Mouse (Mus musculus) brown adipose tissue, adult 24 weeks (tissue): ENCODE measurements around the gene Rhou. TPM values are rescaled to one million over a fixed set of nuclear protein-coding genes. Genes with fewer than 3 reads are reported as not detected.
"Not testable (repeated sequence)": the region's sequence is repeated elsewhere in the genome, so short reads cannot be mapped to it uniquely, and the experiment has no call there.

Experiments
- H3K27ac ChIP-seq: fragments of 200-500 bp; replicated peaks from 2 replicates; pipeline ENCODE4 v1.5.1; 2012; ENCODE audit warnings: low read depth, mild to moderate bottlenecking, low read length
- H3K4me1 ChIP-seq: fragments of 200-500 bp; 2 replicates; pipeline ENCODE4 v1.6.1; 2012; ENCODE audit warnings: low read length, mixed read lengths; ENCODE audit not compliant: control insufficient read depth, insufficient read depth, insufficient read length
- H3K4me3 ChIP-seq: fragments of 200-500 bp; 2 replicates; pipeline ENCODE4 v1.5.1; 2012; ENCODE audit warnings: low read depth, mild to moderate bottlenecking, low read length, moderate library complexity; ENCODE audit not compliant: insufficient read depth
- polyA plus RNA-seq: library from polyadenylated mRNA; stranded (reverse); fragments of >200 nt; gene quantifications from 2 replicates; pipeline ENCODE4 v1.2.4, GENCODE M21; 2012; ENCODE audit not compliant: missing spikeins, insufficient read depth, insufficient read length

The Rhou gene
- 14.6 and 17.3 TPM in 2 replicates for polyA plus RNA-seq

DNA sequence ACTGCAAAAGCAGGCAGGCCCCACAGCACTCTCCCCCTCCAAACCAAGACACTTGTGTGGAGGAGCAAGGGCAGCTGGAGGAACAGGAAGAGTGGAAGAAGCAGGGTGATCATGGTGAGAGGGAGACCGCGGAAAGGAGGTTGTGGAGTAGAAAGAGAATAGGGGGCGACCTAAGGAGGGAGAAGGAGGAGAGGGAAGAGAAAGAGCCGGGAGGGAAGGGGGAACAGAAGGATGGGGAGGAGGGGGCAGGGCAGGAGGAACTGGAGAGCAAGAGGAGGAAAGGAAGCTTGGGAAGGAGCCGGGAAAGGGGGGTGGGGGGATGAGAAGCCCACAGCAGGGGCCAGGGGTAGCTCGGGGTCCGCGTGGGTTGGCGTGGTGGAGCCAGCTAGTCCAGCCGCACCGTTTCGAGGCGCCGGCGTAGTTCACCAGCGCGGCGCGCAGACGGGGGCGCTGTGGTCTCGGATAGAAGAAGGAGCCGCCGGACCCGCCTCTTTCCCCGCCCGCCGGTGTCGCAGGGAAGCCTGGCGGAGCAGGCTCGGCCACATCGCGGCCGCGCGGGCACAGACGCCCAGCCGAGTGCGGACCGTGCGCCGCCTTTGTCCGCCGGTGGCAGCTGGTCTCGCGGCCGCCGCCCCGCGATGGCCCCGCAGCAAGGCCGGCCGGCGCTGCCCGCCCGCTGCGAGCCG, at the start of gene Rhou:
TSS of gene Rhou (plus strand) at position 622 of the 686 bp plus-strand sequence.
- Histone ChIP-seq H3K4me1 (0 out of 2 replicates have a peak, but pooled peaks cover 3% of the 10 kb centered on the region), H3K27ac (no peak within 1 kb of the TSS)

DNA sequence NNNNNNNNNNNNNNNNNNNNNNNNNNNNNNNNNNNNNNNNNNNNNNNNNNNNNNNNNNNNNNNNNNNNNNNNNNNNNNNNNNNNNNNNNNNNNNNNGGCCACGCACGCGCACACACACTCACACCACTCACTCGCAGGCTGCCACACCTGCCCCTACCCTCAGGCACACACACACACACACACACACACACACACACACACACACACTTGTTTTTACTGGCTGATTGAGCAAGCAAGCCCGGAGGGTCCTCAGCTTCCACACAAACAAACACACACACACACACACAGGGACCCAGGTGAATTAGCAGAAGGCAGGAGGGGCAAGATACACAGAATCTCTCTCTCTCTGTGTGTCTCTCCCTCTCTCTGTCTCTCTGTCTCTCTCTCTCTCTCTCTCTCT, 41.1 kb upstream of the Rhou start:
- not testable (repeated sequence) for H3K4me1 ChIP-seq, H3K27ac ChIP-seq, H3K4me3 ChIP-seq

More for the DNA sequence above, at the start of gene Rhou:
- H3K4me3 ChIP-seq, result peak within 1 kb of the TSS; percentile 72

DNA sequence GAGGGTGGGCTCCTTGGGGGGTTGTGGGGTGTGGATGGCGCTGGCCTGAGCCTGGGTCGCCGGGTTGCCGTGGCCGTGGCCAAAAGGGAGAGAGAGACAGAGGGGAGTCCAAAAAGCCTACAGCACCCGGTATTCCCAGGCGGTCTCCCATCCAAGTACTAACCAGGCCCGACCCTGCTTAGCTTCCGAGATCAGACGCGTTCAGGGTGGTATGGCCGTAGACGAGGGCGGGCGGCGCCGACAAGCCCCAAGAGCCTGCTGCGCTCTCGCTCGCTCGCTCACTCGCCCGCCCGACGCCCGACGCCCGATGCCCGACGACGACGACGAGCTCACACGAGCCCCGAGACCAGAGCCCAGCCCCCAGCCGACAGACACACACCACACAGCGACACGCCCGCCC, 30.2 kb upstream of the Rhou start:
- not testable (repeated sequence) for H3K27ac ChIP-seq, H3K4me3 ChIP-seq, H3K4me1 ChIP-seq

DNA sequence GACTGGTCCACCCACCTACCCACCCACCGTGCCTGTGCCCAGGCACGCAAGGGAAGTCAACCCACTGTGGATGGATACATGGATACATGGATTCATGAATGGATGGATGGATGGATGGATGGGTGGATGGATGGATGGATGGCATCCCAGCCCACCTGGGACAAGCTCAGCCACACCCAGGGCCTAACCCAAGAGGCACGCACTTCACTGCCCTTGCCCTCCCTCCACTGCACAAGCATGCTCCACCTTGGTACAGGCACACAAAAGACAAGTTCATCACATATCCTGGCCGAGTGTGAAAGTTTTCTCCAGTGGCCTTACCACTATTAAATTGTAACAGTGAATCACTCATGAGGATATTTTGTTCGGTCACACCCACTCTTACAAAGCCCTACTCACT, 29.5 kb upstream of the Rhou start:
- no peak overlapping the region for H3K4me3 ChIP-seq
- H3K27ac ChIP-seq, result no peak overlapping the region
- no peaks in the 10 kb centered on the region for H3K4me1 ChIP-seq

DNA sequence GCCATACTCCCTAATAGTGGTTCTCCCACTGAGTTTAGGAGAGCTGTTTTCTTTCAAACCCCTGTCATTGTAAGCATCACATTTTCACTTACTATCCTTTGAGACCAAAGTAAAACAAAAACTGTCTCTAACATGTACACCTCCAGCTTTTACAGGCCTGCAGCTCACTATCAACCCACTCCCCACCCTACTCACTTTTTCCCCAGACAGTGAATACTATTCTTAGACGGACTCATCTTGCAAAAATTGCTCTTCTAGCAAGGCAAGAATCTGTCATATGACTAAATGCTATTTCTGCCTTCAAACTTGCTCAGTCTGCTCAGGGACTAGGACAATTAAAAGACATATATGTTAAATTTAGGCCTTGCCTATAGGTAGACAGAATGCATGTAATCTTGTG, 29.0 kb upstream of the Rhou start:
- no peak overlapping the region for H3K27ac ChIP-seq
- H3K4me3 ChIP-seq, result no peak overlapping the region

DNA sequence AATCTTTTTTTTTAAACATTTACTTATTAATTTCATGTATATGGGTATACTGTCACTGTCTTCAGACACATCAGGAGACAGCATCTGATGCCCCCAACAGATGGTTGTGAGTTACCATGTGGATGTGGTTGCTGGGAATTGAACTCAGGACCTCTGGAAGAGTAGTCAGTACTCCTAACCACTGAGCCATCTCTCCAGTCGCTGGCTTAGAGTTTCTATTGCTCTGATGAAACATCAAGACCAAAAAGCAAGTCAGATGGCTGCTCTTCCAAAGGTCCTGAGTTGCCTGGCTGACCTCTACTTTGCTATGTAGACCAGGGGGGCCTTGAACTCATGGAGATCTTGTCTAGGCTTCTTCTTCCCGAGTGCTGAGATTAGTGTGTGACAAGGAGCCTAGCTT, 28.0 kb upstream of the Rhou start:
- no peak overlapping the region for H3K27ac ChIP-seq

More for the DNA sequence above, 29.0 kb upstream of the Rhou start:
- H3K4me1 ChIP-seq, result no peaks in the 10 kb centered on the region

DNA sequence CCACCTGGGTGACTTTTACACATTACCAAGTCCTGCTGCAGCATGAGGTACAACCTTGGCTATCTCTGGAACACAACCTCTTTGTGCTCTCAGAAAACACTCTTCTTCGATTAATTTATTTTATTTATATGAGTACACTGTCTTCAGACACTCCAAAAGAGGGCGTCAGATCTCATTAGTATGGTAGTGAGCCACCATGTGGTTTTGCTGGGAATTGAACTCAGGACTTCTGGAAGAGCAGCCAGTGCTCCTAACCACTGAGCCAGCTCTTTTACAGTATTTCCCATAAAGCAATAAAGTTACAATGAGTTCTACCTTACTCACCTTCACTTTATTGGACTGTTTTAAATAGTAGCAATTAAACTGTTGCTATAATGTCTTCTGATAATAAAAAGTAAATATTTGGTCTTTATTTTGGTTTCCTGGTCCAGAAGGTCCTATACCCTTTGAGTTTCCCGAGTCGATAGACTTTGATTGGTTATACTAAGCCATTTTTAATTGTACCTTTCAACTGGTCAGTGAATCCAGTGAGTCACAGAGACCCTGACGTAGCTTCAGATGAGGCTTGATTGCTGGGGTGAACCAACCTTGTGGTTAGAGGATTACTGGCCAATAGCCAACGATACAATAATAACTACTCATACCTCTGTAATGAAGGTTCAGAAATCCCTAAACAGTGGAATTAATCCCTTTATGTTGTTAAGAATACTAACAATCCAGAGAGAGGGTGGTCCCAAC, 26.1 kb upstream of the Rhou start:
- Histone ChIP-seq H3K4me3 (no peak overlapping the region), H3K4me1 (no peaks in the 10 kb centered on the region), H3K27ac (no peak overlapping the region)

More for the DNA sequence above, 28.0 kb upstream of the Rhou start:
- Histone ChIP-seq H3K4me3 (no peak overlapping the region), H3K4me1 (no peaks in the 10 kb centered on the region)

DNA sequence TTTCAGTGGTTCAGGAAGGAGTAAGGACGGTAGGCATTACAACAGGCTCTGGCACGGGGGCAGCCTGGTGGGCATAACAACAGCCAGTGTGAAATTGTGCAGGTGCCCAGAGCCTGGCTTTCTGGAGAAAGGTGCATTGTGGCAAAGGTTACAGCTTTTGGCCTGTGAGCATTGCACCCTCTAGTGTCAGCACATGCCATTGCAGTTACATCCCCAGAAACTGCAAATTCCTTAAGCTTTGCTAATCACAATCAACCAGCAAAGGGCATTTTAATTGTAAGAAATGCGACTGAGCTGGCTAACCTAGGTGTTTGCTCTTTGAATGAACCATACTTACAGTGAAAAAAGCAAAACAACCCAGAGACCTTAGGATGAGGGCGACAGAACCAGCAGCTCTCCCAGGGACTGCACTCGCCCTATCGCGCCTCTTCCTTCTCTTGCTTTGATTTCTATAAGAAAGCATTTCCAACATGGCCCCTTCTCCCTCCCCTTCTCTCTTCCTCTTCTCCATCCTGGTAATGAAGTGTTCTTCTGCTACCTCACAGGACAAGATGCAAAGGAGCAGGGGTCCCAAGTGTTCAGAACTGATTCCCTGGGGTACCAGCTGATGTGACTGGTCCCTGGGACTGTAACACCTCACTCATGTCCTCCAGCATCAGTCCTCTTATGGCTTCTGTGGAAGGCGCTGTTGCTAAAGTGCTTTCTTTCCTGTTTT, 25.3 kb upstream of the Rhou start:
- Histone ChIP-seq H3K4me3 (peak overlapping the region; percentile 34), H3K4me1 (no peaks in the 10 kb centered on the region), H3K27ac (no peak overlapping the region)

DNA sequence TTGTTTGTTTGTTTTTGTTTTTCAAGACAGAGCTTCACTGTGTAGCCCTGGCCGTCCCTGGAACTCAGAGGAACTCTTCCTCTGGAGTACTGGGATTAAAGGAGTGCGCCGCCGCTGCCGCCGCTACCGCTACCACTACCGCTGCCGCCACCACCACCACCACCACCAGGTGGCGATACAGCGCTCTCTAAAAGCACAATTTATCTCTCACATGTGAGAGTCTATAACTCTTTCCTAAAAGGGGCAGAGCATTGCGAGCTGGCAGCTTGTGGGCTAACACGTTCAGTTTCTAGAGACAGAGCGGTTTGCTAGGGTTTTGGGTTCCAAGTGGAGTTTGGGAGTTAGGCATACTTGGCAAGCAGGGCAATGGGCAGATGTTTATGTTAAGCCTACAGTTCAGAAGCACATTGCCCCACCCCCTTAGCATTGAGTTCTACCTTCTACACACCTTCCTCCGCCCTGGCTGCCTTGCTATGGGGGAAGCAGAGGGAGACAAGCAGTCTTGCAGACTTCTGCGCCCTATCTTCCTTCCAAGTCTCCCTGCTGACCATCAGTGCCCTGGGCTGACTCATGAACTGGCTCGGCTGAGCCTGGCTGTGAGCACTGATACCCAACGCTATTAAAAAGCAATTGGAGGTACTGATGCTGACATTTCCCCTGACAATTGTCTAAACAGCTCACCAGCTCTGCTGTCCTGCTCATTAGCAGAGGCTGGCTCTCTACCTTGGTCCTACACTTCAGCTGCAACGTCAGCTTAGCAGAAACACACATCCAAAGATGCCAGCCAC, 24.6 kb upstream of the Rhou start:
- H3K4me3 ChIP-seq, result peak overlapping the region; percentile 34
- H3K4me1 ChIP-seq, result no peaks in the 10 kb centered on the region
- H3K27ac ChIP-seq, result no peak overlapping the region

DNA sequence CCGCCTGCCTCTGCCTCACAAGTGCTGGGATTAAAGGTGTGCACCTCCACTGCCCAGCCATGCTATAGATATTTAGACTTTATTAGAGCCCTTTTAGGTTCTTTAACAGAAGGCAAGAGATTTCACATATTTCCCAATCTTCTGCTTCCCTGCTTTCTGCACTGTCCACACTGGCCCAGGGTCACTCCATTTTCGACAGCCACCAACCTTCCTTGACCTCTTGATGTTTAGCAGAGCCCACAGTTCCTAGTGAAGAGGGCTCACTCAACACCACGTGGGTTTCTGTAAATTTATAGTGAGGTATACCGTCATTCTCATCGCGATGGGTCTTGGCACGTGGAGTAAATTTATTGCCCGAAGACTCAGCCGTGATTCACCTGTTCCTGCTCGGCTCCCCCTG, 23.7 kb upstream of the Rhou start:
- H3K4me1 ChIP-seq, result no peaks in the 10 kb centered on the region
- no peak overlapping the region for H3K4me3 ChIP-seq
- H3K27ac ChIP-seq, result no peak overlapping the region

DNA sequence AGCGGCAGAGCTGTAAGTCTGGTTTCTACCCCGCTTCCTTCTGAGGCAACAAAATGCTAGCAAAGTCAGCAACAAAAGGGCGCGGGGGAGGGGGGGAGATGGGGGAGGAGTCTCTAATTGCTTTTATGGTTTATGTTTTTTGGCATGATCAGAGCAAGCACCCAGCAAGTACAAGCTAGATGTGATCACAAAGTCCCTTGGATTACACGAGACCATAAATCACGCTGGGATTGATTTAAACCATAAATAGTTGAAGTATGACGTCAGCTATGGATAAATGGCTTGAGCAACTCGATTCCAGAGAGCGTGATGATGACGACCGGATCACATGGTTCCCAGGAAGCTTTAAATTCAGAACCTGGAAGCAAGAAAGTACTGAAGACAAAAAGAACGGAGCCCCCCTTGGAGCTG, 22.9 kb upstream of the Rhou start:
- H3K4me3 ChIP-seq, result no peak overlapping the region
- no peak overlapping the region for H3K27ac ChIP-seq
- no peaks in the 10 kb centered on the region for H3K4me1 ChIP-seq

DNA sequence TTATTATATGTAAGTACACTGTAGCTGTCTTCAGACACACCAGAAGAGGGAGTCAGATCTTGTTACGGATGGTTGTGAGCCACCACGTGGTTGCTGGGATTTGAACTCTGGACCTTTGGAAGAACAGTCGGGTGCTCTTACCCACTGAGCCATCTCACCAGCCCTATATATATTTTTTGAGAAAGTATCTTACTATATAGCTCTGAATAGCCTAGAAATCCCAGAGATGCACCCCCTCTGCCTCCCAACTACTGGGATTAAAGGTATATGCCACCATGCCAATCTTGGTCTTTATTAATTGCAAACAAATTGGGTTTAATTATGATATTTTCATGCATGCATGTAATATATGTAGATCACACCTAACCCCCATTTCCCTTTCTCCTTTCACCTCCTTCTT, 22.0 kb upstream of the Rhou start:
- not testable (repeated sequence) for H3K4me1 ChIP-seq, H3K27ac ChIP-seq, H3K4me3 ChIP-seq

DNA sequence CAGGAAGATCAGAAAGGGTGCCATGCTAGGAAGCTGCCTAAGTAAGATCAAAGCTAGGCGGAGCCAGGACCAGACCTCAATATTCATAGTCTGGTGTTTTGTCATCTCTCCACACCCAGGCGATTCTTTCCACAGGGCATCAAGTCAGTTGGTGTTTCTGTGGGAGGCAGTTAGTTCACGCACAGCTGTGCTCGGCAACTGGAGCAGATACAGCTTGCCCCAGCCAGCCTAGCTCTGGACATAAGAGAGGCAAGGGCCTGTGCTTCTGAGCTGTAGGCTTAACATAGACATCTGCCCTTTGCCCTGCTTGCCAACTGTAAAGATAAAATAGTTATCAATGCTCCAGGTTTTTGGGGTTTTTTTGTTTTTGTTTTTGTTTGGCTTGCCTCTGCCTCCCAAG, 21.5 kb upstream of the Rhou start:
- no peaks in the 10 kb centered on the region for H3K4me1 ChIP-seq
- H3K27ac ChIP-seq, result no peak overlapping the region

DNA sequence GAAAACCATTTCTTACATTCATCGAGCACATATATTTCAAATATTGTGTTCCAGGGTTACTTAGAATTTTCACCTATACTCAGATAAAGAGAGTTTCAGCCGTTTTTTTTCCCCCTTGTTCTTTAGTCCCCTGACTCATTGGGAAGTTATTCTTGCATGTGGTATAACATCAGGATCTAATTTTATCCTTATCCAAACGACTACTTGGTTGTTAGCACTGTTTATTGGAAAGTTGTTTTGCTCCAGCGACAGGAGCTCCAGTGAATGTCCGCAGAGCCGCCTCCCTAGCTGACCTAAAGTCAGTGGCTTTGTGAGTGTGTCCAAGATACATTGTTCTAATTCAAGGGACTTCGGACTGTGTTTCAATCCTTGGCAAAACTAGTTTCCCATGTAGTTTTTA, 19.9 kb upstream of the Rhou start:
- Histone ChIP-seq H3K27ac (no peak overlapping the region), H3K4me1 (no peaks in the 10 kb centered on the region), H3K4me3 (no peak overlapping the region)

More for the DNA sequence above, 21.5 kb upstream of the Rhou start:
- H3K4me3 ChIP-seq, result no peak overlapping the region
